Mouse (Mus musculus) neural tube, embryonic 15.5 days (tissue): Measurements from ENCODE around the gene Sorbs2. TPM values are rescaled to one million over a fixed set of nuclear protein-coding genes. Genes with fewer than 3 reads are reported as not detected.
A peak's percentile ranks its signal among the peaks of the same experiment; 100 is the strongest.

Source experiments
- ATAC-seq: fragments of 200-750 bp; cut with Nextera tagmentation; 2 replicates; pipeline ENCODE4 v1.8.0; 2017; ENCODE audit warnings: mild to moderate bottlenecking, moderate TSS enrichment, moderate library complexity; ENCODE audit not compliant: low FRiP score
- H3K27ac ChIP-seq: fragments of 300-500 bp; sonication (generic); replicated peaks from 2 replicates; pipeline ENCODE4 v1.5.1; 2015; ENCODE audit warnings: mild to moderate bottlenecking, inconsistent platforms
- H3K27me3 ChIP-seq: fragments of 300-500 bp; sonication (generic); replicated peaks from 2 replicates; pipeline ENCODE4 v1.6.1; 2015; ENCODE audit warnings: inconsistent platforms
- H3K36me3 ChIP-seq: fragments of 300-500 bp; sonication (generic); 2 replicates; pipeline ENCODE4 v1.6.1; 2015; ENCODE audit warnings: inconsistent platforms
- H3K4me1 ChIP-seq: fragments of 300-500 bp; sonication (generic); 2 replicates; pipeline ENCODE4 v1.6.1; 2015; ENCODE audit warnings: inconsistent platforms
- H3K4me2 ChIP-seq: fragments of 300-500 bp; sonication (generic); 2 replicates; pipeline ENCODE4 v1.6.1; 2015; ENCODE audit warnings: inconsistent platforms, mild to moderate bottlenecking, moderate library complexity
- H3K4me3 ChIP-seq: fragments of 300-500 bp; sonication (generic); replicated peaks from 2 replicates; pipeline ENCODE4 v1.5.1; 2015; ENCODE audit warnings: mild to moderate bottlenecking, inconsistent platforms
- H3K9ac ChIP-seq: fragments of 300-500 bp; sonication (generic); replicated peaks from 2 replicates; pipeline ENCODE4 v1.6.1; 2015; ENCODE audit warnings: mild to moderate bottlenecking, inconsistent platforms
- H3K9me3 ChIP-seq: fragments of 300-500 bp; sonication (generic); replicated peaks from 2 replicates; pipeline ENCODE4 v1.6.1; 2016; ENCODE audit warnings: inconsistent platforms
- WGBS: fragments of 180-500 bp; shearing (Covaris S2); methylation state at CpG from one replicate; pipeline ENCODE4 v1.1.7; 2015; ENCODE audit warnings: mixed read lengths; 5-methylcytosine and 5-hydroxymethylcytosine counted together
- polyA plus RNA-seq: library from polyadenylated mRNA; unstranded; fragments of >200 nt; fragmentation: Nextera tagmentation; extraction: Ambion mirVana; gene quantifications from 2 replicates; pipeline ENCODE4 v1.2.1, GENCODE M21; 2015

Gene Sorbs2
- polyA plus RNA-seq, 1 experiment from 2014 or later: 48.8 TPM

DNA sequence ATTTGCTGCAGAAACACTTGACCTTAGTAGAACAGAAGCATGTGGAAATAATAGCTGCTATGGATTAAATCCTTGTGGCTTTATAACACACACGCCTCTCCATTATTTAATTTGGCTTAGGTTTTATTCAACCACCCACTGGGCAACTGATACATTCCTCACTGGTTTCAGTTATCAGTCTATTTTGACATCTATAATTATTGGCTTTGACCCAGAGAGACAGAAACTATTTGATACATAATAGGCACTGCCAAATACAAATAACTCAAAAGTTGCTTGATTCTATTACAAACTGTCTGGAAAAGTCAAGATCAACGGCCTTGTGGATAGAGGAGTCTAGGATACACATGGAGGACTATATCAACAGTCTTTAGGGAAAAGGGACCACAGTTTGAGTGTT lies 20.1 kb downstream of the Sorbs2 start:
- 87% methylated on average over 2 of the region's 2 CpGs for WGBS
- H3K4me3 ChIP-seq: no peak overlapping the region
- H3K27ac ChIP-seq: no peak overlapping the region
- H3K36me3 ChIP-seq: no peaks in the 10 kb centered on the region
- ATAC-seq: no peak
- no peaks in the 10 kb centered on the region for H3K9me3 ChIP-seq
- H3K4me2 ChIP-seq: no peak overlapping the region
- no peaks in the 10 kb centered on the region for H3K27me3 ChIP-seq
- H3K4me1 ChIP-seq: no peaks in the 10 kb centered on the region
- no peak overlapping the region for H3K9ac ChIP-seq

DNA sequence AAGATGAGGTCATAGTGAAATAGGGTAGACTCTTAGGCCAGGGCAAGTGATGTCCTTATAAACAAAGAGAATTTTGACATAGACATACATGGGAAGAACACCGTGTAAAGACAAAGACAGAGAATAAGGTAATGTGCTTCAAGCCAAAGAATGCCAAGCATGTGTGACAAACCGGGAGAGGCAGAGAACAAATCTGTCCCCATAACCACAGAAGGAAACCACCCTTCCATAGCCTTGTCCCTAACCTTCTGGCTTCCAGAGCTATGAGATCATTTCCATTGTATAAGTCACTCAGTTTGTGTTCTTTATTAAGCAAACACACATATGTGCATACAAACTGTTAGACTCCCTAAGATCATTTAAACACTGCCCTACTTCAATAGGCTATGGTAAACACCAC lies 21.3 kb downstream of the Sorbs2 start:
- Histone ChIP-seq H3K27me3 (no peaks in the 10 kb centered on the region), H3K4me2 (no peak overlapping the region), H3K36me3 (no peaks in the 10 kb centered on the region), H3K9me3 (no peaks in the 10 kb centered on the region), H3K27ac (no peak overlapping the region), H3K9ac (no peak overlapping the region), H3K4me3 (no peak overlapping the region), H3K4me1 (no peaks in the 10 kb centered on the region)
- 81% methylated on average over 2 of the region's 2 CpGs for WGBS
- ATAC-seq: no peak

DNA sequence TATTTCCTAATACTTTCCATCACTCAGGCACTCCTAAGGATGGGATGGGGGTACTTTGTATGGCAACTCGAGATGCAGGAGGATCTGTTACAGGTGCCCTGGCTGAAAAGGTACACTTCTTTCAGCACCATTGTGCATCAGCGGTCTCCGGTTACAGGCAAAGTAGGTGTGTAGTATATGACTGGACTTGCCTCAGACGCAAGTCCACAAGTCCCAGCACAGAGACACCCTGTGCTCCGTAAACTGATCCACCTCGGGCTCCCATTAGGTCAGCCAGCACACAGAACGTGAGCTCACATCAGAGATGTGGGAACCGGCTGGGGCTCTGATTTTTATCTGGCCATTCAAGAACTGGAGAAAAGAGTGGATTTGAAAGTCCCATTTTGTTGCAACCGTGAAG lies 29.0 kb downstream of the Sorbs2 start:
- Histone ChIP-seq H3K36me3 (no peaks in the 10 kb centered on the region), H3K27ac (no peak overlapping the region), H3K4me3 (no peak overlapping the region), H3K9ac (no peak overlapping the region), H3K4me2 (no peak overlapping the region), H3K9me3 (no peaks in the 10 kb centered on the region), H3K27me3 (no peaks in the 10 kb centered on the region), H3K4me1 (0 out of 2 replicates have a peak, but pooled peaks cover 6% of the 10 kb centered on the region)
- no peak for ATAC-seq
- WGBS: 92% methylated on average over 9 of the region's 9 CpGs

DNA sequence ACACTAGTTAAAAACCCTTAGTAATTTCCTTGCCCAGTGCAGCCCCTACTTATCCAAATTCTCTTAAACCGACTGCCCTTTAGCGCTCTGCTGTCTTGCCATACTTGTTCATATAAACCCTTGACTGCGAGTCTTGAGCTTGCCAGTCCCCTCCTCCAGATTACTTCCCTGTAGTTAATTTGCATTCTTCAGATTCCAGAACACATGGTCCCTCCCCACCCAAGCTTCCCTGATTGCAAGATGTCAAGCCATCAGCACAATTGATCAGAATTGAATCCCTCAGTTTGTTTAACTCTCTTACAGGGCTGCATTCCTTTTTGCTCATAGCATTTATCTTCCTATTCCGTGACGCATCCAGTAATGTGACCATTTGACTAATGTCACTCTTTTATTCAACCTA lies 32.9 kb downstream of the Sorbs2 start:
- no peak for ATAC-seq
- Histone ChIP-seq H3K27ac (no peak overlapping the region), H3K9me3 (no peaks in the 10 kb centered on the region), H3K4me2 (no peak overlapping the region), H3K9ac (no peak overlapping the region), H3K4me1 (0 out of 2 replicates have a peak, but pooled peaks cover 4% of the 10 kb centered on the region), H3K4me3 (no peak overlapping the region), H3K27me3 (no peaks in the 10 kb centered on the region), H3K36me3 (no peaks in the 10 kb centered on the region)
- WGBS: 59% methylated on average over 5 of the region's 5 CpGs

DNA sequence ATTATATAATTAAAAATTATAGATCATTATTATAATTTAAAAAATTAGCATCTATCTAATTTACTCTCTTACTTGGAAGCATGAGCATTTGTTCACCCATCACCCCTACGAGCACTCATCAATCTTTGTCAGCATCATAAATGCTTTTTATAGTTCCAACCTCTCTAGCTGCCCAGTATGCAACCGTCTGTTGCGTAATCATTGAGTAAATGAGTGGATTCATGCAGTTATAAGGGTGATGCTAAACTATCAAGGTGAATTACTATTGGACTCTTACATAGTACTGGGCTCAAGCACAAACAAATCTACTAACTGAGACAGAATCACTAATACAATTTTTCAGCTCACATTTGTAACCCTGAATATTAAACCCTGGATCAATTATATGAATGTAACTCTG lies 44.6 kb downstream of the Sorbs2 start:
- Histone ChIP-seq H3K27me3 (no peaks in the 10 kb centered on the region), H3K9me3 (no peaks in the 10 kb centered on the region), H3K36me3 (peaks cover 2% of the 10 kb centered on the region; the same call in 1 of the 2 replicates), H3K4me1 (no peaks in the 10 kb centered on the region), H3K9ac (no peak overlapping the region), H3K4me2 (no peak overlapping the region), H3K4me3 (no peak overlapping the region), H3K27ac (no peak overlapping the region)
- WGBS: 67% methylated on average over 3 of the region's 3 CpGs
- no peak for ATAC-seq

DNA sequence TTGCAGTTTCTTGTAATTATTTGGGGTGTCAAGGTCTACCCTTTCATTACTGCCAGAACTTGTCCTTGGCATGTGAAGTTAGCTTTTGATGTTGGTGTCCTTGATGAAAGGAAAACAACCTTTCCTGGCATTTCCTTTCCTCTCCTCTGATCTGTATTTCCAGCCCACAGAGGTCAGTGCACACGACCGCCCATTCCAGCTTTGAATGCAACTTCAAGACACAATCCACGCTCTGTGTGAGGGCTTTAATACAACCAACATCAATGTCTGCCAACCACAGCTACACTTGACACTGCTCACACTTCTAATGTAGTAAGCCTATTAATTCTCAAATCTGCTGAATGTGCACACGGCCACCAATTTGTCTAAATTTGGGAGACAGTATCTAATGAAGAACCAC lies 47.0 kb downstream of the Sorbs2 start:
- no peak overlapping the region for H3K4me2 ChIP-seq
- 86% methylated on average over 4 of the region's 4 CpGs for WGBS
- H3K4me1 ChIP-seq: peaks cover 11% of the 10 kb centered on the region
- no peak overlapping the region for H3K27ac ChIP-seq
- H3K9me3 ChIP-seq: no peaks in the 10 kb centered on the region
- no peak overlapping the region for H3K4me3 ChIP-seq
- H3K27me3 ChIP-seq: no peaks in the 10 kb centered on the region
- peaks cover 2% of the 10 kb centered on the region; the same call in 1 of the 2 replicates for H3K36me3 ChIP-seq
- no peak overlapping the region for H3K9ac ChIP-seq
- no peak for ATAC-seq

DNA sequence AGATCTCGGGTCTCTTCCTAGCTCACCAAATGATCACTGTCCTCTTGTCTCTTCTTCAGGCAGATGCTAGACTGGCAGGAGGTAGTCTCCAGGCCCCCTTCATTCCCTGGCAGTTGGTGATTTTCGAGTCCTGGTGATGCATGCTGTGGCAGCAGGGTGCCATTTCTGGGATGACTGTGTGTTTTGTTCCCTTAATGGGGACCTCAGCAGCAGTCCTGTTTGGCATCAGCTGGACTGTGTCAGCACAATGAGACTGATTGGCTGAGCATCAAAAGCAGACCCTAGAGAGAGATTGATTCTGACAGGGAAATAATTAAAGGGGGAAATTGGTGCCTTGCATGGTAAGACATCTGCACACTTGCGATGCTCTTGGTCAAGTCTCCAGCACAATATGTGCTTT lies 50.3 kb downstream of the Sorbs2 start:
- H3K36me3 ChIP-seq: no peaks in the 10 kb centered on the region
- no peak overlapping the region for H3K4me3 ChIP-seq
- ATAC-seq: peak; percentile 89
- 14% methylated on average over 3 of the region's 3 CpGs for WGBS
- H3K27ac ChIP-seq: peak overlapping the region; percentile 58
- no peak overlapping the region for H3K4me2 ChIP-seq
- no peaks in the 10 kb centered on the region for H3K9me3 ChIP-seq
- H3K4me1 ChIP-seq: peaks cover 11% of the 10 kb centered on the region
- no peak overlapping the region for H3K9ac ChIP-seq
- H3K27me3 ChIP-seq: no peaks in the 10 kb centered on the region

DNA sequence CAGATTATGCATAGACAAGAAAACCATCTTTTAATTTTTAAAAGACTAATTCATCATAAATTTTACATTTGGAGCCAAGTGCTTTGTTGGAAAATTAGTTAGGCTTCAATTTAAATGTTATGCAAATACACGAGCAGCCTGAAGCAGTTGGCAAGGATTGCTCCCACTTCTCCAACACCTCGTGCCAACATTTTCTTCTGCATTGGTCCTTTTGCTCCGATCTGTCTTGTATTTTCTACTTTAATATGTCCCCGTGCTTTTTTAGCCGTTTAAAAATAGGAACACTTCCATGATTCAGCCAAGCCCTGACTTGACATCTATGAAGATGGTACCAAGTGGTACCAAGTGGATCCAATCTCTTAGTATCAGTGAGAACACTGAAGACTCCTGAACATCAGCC lies 50.8 kb downstream of the Sorbs2 start:
- Histone ChIP-seq H3K4me3 (no peak overlapping the region), H3K4me1 (peaks cover 11% of the 10 kb centered on the region), H3K36me3 (no peaks in the 10 kb centered on the region), H3K27me3 (no peaks in the 10 kb centered on the region), H3K27ac (no peak overlapping the region), H3K9ac (no peak overlapping the region), H3K9me3 (no peaks in the 10 kb centered on the region), H3K4me2 (no peak overlapping the region)
- ATAC-seq: no peak
- WGBS: 57% methylated on average over 5 of the region's 5 CpGs

DNA sequence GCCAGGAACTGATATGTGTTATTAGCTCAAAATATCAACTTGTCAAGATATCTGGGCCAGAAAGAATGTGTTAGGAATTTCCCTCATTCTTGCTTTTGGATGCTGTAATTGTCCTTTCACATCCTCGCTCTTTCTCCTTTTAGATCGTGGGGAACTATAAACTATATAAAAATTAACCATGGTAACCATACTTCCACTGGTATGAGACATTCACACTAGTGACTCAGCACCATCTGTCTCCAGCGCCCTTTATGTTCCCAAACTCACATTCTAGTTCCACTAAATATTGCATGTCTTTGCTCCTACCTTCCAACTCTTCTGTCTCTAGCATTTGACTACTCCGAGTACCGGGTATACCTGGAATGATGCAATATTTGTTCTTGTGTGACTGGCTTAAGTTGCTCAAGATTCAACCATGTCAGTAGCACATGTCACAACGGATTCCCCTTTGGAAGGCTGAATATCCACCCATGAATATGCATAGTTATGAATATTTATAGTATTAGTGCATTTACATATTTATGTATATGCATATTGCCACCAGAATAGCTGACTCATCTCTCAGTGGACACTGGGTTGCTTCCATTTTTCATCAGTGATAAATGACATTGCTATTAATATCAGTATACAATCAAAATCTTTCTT lies 51.7 kb downstream of the Sorbs2 start:
- H3K9me3 ChIP-seq: no peaks in the 10 kb centered on the region
- no peak overlapping the region for H3K4me2 ChIP-seq
- no peak for ATAC-seq
- H3K27me3 ChIP-seq: no peaks in the 10 kb centered on the region
- H3K27ac ChIP-seq: no peak overlapping the region
- no peaks in the 10 kb centered on the region for H3K36me3 ChIP-seq
- H3K4me3 ChIP-seq: no peak overlapping the region
- WGBS: 82% methylated on average over 6 of the region's 6 CpGs
- peaks cover 11% of the 10 kb centered on the region for H3K4me1 ChIP-seq
- no peak overlapping the region for H3K9ac ChIP-seq

DNA sequence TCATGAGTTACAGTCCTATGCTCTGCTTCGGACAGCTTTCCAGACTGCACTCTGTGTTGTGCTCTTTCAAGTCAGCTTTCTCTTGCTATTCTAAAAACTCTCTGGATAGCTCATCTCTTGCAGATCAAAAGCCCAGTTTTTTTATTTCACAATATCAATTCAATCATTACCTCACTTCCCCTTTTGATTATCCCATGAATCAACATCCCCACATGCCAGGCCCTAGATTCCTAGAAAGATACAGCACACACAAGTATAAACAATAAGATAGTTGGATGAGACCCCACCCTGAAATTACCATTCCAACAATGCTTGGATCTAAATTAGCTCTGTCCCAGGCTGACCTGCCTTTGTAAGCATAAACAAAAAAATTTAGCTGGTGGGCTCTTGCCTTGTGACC lies 57.6 kb downstream of the Sorbs2 start:
- Histone ChIP-seq H3K27me3 (no peaks in the 10 kb centered on the region), H3K4me1 (no peaks in the 10 kb centered on the region), H3K9ac (no peak overlapping the region), H3K36me3 (peaks cover 9% of the 10 kb centered on the region), H3K4me2 (no peak overlapping the region), H3K4me3 (no peak overlapping the region), H3K27ac (no peak overlapping the region), H3K9me3 (0 out of 2 replicates have a peak, but pooled peaks cover 3% of the 10 kb centered on the region)
- 82% methylated on average over 1 of the region's 1 CpGs for WGBS
- no peak for ATAC-seq

DNA sequence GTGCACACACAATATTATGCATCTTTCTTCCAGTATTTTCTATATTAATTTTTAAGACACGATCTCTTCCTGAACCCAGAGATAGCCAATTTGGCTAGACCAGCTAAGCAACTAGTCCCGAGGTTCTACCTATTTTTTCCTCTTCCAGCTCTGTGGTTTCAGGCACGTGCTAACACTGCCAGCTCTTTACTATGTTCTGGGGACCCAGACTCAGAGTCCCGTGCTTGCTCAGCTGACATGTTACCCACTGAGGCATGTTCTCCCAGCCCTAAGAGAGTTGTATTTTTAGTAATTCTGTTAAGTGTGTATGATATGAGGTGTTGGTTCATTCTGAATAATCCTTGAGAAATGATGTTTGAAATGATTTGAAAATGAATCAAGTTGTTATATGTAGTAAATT lies 62.5 kb downstream of the Sorbs2 start:
- WGBS: 61% methylated on average over 4 of the region's 4 CpGs
- no peak overlapping the region for H3K4me2 ChIP-seq
- 0 out of 2 replicates have a peak, but pooled peaks cover 3% of the 10 kb centered on the region for H3K9me3 ChIP-seq
- H3K9ac ChIP-seq: no peak overlapping the region
- H3K4me1 ChIP-seq: no peaks in the 10 kb centered on the region
- no peak for ATAC-seq
- no peaks in the 10 kb centered on the region for H3K27me3 ChIP-seq
- peaks cover 9% of the 10 kb centered on the region for H3K36me3 ChIP-seq
- H3K27ac ChIP-seq: no peak overlapping the region
- no peak overlapping the region for H3K4me3 ChIP-seq

DNA sequence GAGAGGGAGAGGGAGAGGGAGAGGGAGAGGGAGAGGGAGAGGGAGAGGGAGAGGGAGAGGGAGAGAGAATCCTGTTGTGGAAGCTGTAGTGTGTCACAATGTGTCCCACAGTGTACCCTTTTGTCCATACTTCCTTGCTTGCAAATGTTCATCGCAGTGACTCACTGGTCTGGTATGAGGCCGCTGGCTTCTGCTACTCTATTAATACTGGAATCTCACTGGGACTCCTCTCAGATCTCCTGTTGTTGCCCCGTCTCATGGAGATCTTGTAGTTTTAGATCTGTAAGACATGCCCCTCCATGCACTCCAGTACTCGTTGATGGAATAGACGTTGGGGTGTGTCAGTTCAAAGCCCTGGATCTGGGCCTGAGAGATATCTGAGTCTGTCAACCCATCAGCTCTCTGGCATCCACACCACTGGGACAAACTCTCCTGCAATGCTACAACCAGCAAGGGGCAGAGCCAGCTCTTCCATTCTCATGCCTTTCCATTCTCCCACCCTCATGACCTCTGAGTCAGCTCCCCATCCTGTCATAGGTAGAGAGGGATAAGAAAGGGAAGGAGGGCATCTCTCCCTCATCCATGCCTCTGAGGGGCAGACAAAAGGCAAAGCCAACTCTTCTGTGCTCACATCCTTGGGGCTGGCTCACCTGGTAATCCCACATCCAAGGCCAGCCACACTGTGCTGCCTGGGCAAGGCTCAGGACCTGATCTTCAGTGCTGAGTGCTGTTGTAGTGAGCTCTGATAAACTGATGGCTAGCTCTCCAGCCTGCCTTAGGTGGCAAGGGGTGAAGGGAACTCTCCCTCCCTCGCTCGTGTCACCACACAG lies 72.3 kb downstream of the Sorbs2 start:
- WGBS: 80% methylated on average over 7 of the region's 7 CpGs
- H3K4me3 ChIP-seq: no peak overlapping the region
- H3K27me3 ChIP-seq: no peaks in the 10 kb centered on the region
- no peak for ATAC-seq
- no peaks in the 10 kb centered on the region for H3K9me3 ChIP-seq
- H3K36me3 ChIP-seq: no peaks in the 10 kb centered on the region
- no peak overlapping the region for H3K9ac ChIP-seq
- H3K27ac ChIP-seq: no peak overlapping the region
- H3K4me1 ChIP-seq: no peaks in the 10 kb centered on the region
- no peak overlapping the region for H3K4me2 ChIP-seq
